Mouse (Mus musculus) intestine, postnatal 0 days (tissue): ENCODE measurements around the gene Cpne9. TPM values are rescaled to one million over a fixed set of nuclear protein-coding genes. Genes with fewer than 3 reads are reported as not detected.
A peak's percentile ranks its signal among the peaks of the same experiment; 100 is the strongest.

Experiments
- ATAC-seq: fragments of 200-750 bp; cut with Nextera tagmentation; 2 replicates; pipeline ENCODE4 v1.8.0; 2017; ENCODE audit warnings: mild to moderate bottlenecking, moderate TSS enrichment, moderate library complexity
- H3K27ac ChIP-seq: fragments of 300-500 bp; sonication (generic); 2 replicates; pipeline ENCODE4 v1.5.1; 2014; ENCODE audit warnings: mild to moderate bottlenecking, low read depth, low read length, moderate library complexity
- H3K27me3 ChIP-seq: fragments of 300-500 bp; sonication (generic); replicated peaks from 2 replicates; pipeline ENCODE4 v1.6.1; 2014; ENCODE audit warnings: low read length, mixed read lengths; ENCODE audit not compliant: control insufficient read depth, insufficient read depth
- H3K36me3 ChIP-seq: fragments of 300-500 bp; sonication (generic); 2 replicates; pipeline ENCODE4 v1.6.1; 2014; ENCODE audit warnings: mild to moderate bottlenecking, moderate library complexity; ENCODE audit not compliant: control insufficient read depth, insufficient read depth
- H3K4me1 ChIP-seq: fragments of 300-500 bp; sonication (generic); replicated peaks from 2 replicates; pipeline ENCODE4 v1.6.1; 2014; ENCODE audit warnings: antibody characterized with exemption, low read length, mixed read lengths; ENCODE audit not compliant: control insufficient read depth, insufficient read depth
- H3K4me2 ChIP-seq: fragments of 300-500 bp; sonication (generic); replicated peaks from 2 replicates; pipeline ENCODE4 v1.6.1; 2014; ENCODE audit warnings: low read depth, mild to moderate bottlenecking, moderate library complexity
- H3K4me3 ChIP-seq: fragments of 300-500 bp; sonication (generic); 2 replicates; pipeline ENCODE4 v1.5.1; 2014; ENCODE audit warnings: low read depth, low read length
- H3K9ac ChIP-seq: fragments of 300-500 bp; sonication (generic); 2 replicates; pipeline ENCODE4 v1.6.1; 2014; ENCODE audit warnings: mild to moderate bottlenecking, low read depth, low read length
- H3K9me3 ChIP-seq: fragments of 300-500 bp; sonication (generic); 2 replicates; pipeline ENCODE4 v1.6.1; 2016; ENCODE audit warnings: mixed run types; ENCODE audit not compliant: control insufficient read depth
- CTCF ChIP-seq: sonication (generic); IDR thresholded peaks from 2 replicates; pipeline ENCODE4 v1.5.1; 2016; ENCODE audit warnings: low read depth, mild to moderate bottlenecking, control low read depth, antibody characterized with exemption, moderate library complexity
- WGBS: fragments of 180-500 bp; shearing (Covaris S2); extraction: QIAGEN DNeasy Blood & Tissue Kit; methylation state at CpG from one replicate; pipeline ENCODE4 v1.1.7; 2014; 5-methylcytosine and 5-hydroxymethylcytosine counted together
- polyA plus RNA-seq: library from polyadenylated mRNA; unstranded; fragments of >200 nt; fragmentation: Nextera tagmentation; extraction: Ambion mirVana; gene quantifications from 2 replicates; pipeline ENCODE4 v1.2.1, GENCODE M21; 2015

The Cpne9 gene
- polyA plus RNA-seq, 1 experiment from 2014 or later = not detected

DNA sequence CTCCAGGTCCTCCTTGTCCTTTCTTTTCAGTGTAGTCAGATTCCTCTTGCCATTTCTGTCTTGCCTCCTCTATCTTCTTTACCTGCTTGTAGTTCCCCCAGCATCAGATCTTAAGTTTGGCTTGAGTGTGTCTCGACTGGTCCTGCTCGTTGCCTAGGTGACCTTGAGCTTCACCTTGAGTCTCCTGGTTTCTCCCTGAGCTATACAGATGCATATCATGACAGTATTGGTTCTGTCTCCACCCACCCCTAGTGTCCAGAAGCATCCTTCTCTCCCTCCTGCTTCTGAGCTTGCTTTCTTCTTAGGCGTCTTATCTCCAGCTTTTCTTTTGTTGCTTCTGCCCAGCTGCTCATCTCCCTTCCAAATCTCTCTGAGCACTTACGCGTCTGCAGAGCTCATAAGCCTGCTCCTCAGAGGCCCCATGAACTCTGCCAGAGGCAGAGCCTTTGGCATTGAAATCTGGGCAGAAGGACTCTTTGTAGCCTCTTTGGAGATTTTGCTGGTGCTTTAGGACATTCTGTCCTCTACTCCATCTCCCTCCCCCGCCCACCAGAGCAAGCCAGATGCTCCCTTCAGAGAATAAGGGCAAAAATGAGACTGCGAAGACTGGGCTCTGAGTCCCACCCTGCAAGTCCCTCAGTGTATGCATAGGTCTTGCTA, 15.0 kb upstream of the Cpne9 start:
- H3K9ac ChIP-seq = no peak overlapping the region
- no peak overlapping the region for H3K4me2 ChIP-seq
- no peaks in the 10 kb centered on the region for H3K9me3 ChIP-seq
- H3K27ac ChIP-seq = no peak overlapping the region
- no peaks in the 10 kb centered on the region for H3K27me3 ChIP-seq
- no peak overlapping the region for H3K4me3 ChIP-seq
- no peak for TF ChIP-seq CTCF
- H3K36me3 ChIP-seq = peaks cover 85% of the 10 kb centered on the region
- no peak for ATAC-seq
- WGBS = 86% methylated on average over 7 of the region's 7 CpGs
- no peaks in the 10 kb centered on the region for H3K4me1 ChIP-seq

- ATAC-seq = no peak
- Histone ChIP-seq H3K9me3 (no peaks in the 10 kb centered on the region), H3K27ac (no peak overlapping the region), H3K4me2 (no peak overlapping the region), H3K27me3 (no peaks in the 10 kb centered on the region), H3K36me3 (peaks cover 83% of the 10 kb centered on the region), H3K4me1 (no peaks in the 10 kb centered on the region), H3K9ac (no peak overlapping the region), H3K4me3 (no peak overlapping the region)
- TF ChIP-seq CTCF = no peak
- 100% methylated on average over 1 of the region's 1 CpGs for WGBS
Observed at GRCm38 (mm10) chr6:113267988-113268387, 14.1 kb upstream of the Cpne9 start.

DNA sequence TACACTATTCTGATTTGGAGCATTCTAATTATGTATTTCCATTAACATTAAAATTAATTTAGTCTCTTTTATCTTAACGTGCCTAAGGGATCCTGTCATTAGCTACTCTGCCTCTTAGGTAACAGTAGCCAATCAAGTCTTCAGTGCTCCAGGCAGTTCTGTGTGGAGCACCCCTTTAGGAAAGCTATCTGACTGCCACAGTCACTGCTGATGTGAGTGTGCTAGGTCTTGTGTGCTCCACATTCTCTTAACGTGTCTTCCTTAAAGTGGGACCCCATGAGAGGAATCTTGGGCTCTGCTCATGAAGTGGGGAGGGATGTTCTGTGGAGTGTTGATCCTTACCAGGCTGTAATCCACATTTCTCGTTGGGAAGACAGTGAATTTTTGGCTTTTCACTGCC, 9.7 kb upstream of the Cpne9 start:
- Histone ChIP-seq H3K27ac (no peak overlapping the region), H3K36me3 (peaks cover 77% of the 10 kb centered on the region), H3K4me2 (no peak overlapping the region), H3K27me3 (no peaks in the 10 kb centered on the region), H3K9me3 (no peaks in the 10 kb centered on the region), H3K4me3 (no peak overlapping the region), H3K9ac (no peak overlapping the region), H3K4me1 (no peaks in the 10 kb centered on the region)
- 87% methylated on average over 3 of the region's 3 CpGs for WGBS
- no peak for TF ChIP-seq CTCF
- ATAC-seq = no peak

GRCm38 (mm10) chr6:113276846-113277245, 5.3 kb upstream of the Cpne9 start:
- ATAC-seq = no peak
- no peak overlapping the region for H3K4me2 ChIP-seq
- no peaks in the 10 kb centered on the region for H3K4me1 ChIP-seq
- H3K27ac ChIP-seq = no peak overlapping the region
- H3K9ac ChIP-seq = no peak overlapping the region
- H3K4me3 ChIP-seq = no peak overlapping the region
- 64% methylated on average over 4 of the region's 4 CpGs for WGBS
- peaks cover 43% of the 10 kb centered on the region for H3K36me3 ChIP-seq
- H3K27me3 ChIP-seq = 0 out of 2 replicates have a peak, but pooled peaks cover 1% of the 10 kb centered on the region
- no peak for TF ChIP-seq CTCF
- no peaks in the 10 kb centered on the region for H3K9me3 ChIP-seq

DNA sequence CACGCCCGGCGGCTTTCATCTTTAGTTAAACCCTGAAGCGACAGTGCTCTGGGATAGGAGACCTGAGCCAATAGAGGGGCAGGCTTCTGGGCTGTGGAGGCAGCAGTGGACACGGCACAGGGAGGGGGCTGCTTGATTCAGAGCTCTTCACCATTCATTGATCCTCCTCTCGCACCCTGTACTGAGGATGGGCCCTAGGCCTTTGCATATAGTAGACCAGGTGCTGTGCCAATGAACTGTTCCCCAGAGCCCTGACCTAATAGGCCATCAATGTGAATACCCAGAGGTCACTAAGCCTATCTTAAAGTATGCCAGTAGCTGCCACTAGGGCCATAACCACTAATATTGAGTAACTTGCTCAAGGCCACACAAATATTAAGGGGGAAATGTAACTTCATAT, 431 bp upstream of the Cpne9 start:
- Histone ChIP-seq H3K4me1 (no peaks in the 10 kb centered on the region), H3K9me3 (no peaks in the 10 kb centered on the region), H3K27ac (no peak overlapping the region), H3K4me2 (no peak overlapping the region), H3K27me3 (peaks cover 19% of the 10 kb centered on the region), H3K4me3 (no peak overlapping the region), H3K36me3 (peaks cover 9% of the 10 kb centered on the region), H3K9ac (no peak overlapping the region)
- peak; percentile 20; the same call in 1 of the 2 replicates for ATAC-seq
- 63% methylated on average over 6 of the region's 6 CpGs for WGBS
- no peak for TF ChIP-seq CTCF

DNA sequence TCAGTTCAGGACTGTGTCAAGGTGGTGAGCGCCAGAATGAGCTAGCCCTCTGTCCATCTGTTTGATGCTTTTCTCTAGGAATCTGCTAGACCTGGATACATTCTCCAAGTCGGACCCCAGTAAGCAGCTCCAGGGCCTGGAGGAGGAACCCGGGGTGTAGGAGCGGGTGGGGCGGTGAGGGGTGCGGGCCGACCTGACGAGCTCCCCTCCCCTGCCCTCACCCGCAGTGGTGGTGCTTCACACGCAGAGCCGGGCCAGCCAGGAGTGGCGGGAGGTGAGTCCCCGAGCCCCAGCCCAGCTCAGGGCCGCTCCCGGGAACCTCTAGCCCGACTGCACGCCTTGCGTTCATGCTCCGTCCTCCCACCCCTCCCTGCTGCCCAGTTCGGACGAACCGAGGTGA, 862 bp downstream of the Cpne9 start:
- no peak overlapping the region for H3K27ac ChIP-seq
- TF ChIP-seq CTCF = no peak
- no peaks in the 10 kb centered on the region for H3K9me3 ChIP-seq
- peaks cover 19% of the 10 kb centered on the region for H3K27me3 ChIP-seq
- 0 out of 2 replicates have a peak overlapping the region, but pooled peaks have one; percentile 5 for H3K4me3 ChIP-seq
- 2% methylated on average over 14 of the region's 22 CpGs for WGBS
- no peaks in the 10 kb centered on the region for H3K4me1 ChIP-seq
- H3K4me2 ChIP-seq = peak overlapping the region; percentile 53
- no peak for ATAC-seq
- H3K36me3 ChIP-seq = peaks cover 9% of the 10 kb centered on the region
- H3K9ac ChIP-seq = no peak overlapping the region
